In the genomic region with DNA sequence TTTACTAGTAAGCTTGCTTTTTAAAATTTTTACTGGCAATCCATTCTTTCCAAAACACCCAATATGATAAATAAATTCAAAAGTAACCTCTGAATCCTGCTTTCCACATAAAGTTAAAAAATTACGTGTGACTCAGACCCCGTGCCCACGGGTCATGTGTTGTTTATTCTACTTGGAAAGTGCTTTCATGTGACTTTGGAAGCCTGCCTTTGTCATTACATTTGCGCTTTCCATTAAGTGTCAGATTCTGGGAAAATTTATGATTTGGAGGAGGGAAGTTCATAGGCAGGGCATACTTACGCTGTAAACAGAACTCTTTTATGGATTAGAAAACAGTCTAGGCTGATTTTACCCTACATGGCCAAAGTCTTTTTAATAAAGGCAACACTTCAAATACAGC, we compare ENCODE assay signal across 26 mouse cellular contexts.
DNase-seq lines count a peak whose midpoint lies in the region; ATAC-seq and TF ChIP-seq lines count a peak whose summit lies in the region.
"Had no signal": no experiment of that assay in that cellular context is flagged by ENCODE, and none has a peak within 500 bp of the region (broad histone marks: within the 10 kb centered on the region; RNA-seq: fewer than 3 reads in every experiment).

No protein-coding gene starts in this region.

- no peak overlapping the region for H3ac ChIP-seq in myocyte (ENCODE audit: control insufficient read depth, insufficient read length)

- TF ChIP-seq POLR2A in kidney, adult 2 months (IDR thresholded peaks at IDR 0.05; ENCODE audit: low read depth, low read length), result no peak
- no peak for TF ChIP-seq POLR2A in myocyte (IDR thresholded peaks at IDR 0.05; ENCODE audit: insufficient read length, low read depth)

- H3K4me1 ChIP-seq in kidney, adult 2 months (ENCODE audit: control insufficient read depth, insufficient read depth, low read length), result no peaks in the 10 kb centered on the region
- H3K4me1 ChIP-seq in kidney, embryonic 14.5 days (ENCODE audit: control insufficient read depth, insufficient read depth, low read length), result no peaks in the 10 kb centered on the region
- no peaks in the 10 kb centered on the region for H3K4me1 ChIP-seq in lung, embryonic 15.5 days
- H3K4me1 ChIP-seq: forebrain, embryonic 15.5 days; heart, embryonic 10.5 days; limb, embryonic 15.5 days; midbrain, embryonic 12.5 days had no signal

- no peak overlapping the region for H3K4me3 ChIP-seq in kidney, adult 2 months (ENCODE audit: insufficient read depth, low read depth, low read length)
- no peak overlapping the region for H3K4me3 ChIP-seq in kidney, embryonic 14.5 days (ENCODE audit: low read length)
- no peak overlapping the region for H3K4me3 ChIP-seq in lung, embryonic 15.5 days
- no peak overlapping the region for H3K4me3 ChIP-seq in myocyte
- H3K4me3 ChIP-seq: forebrain, embryonic 15.5 days; heart, embryonic 10.5 days; left cerebral cortex, adult 2 months; limb, embryonic 15.5 days; midbrain, embryonic 12.5 days had no signal

- intact Hi-C loops in left cerebral cortex, postnatal 10 days (cut with DNase I), result no loop called here

- no peak overlapping the region for H3K4me2 ChIP-seq in kidney, embryonic 14.5 days (replicated peaks; ENCODE audit: low read depth, low read length)
- no peak overlapping the region for H3K4me2 ChIP-seq in lung, embryonic 15.5 days
- H3K4me2 ChIP-seq in myocyte (ENCODE audit: low read depth), result no peak overlapping the region
- H3K4me2 ChIP-seq: forebrain, embryonic 15.5 days; hindbrain, embryonic 14.5 days; limb, embryonic 15.5 days; midbrain, embryonic 12.5 days had no signal

- WGBS in kidney, adult 2 months, result 28% methylated on average over 5 of the region's 5 CpGs
- WGBS in kidney, embryonic 14.5 days, result 26% methylated on average over 5 of the region's 5 CpGs
- 22% methylated on average over 5 of the region's 5 CpGs for WGBS in lung, embryonic 15.5 days

- H3K9me3 ChIP-seq in kidney, embryonic 14.5 days (ENCODE audit: control insufficient read depth, low read length), result no peaks in the 10 kb centered on the region
- no peaks in the 10 kb centered on the region for H3K9me3 ChIP-seq in lung, embryonic 15.5 days
- H3K9me3 ChIP-seq: forebrain, embryonic 15.5 days; G1E; heart, embryonic 10.5 days; limb, embryonic 15.5 days; midbrain, embryonic 12.5 days had no signal

- H3K79me2 ChIP-seq in myocyte (ENCODE audit: control insufficient read depth, insufficient read depth), result no peaks in the 10 kb centered on the region

- no peak for ATAC-seq in kidney, embryonic 14.5 days (ENCODE audit: low FRiP score, low TSS enrichment)
- ATAC-seq in lung, embryonic 15.5 days (ENCODE audit: borderline replicate concordance, extremely low read depth, low FRiP score, low TSS enrichment), result peak; percentile 83; the same call in 1 of the 2 replicates
- ATAC-seq: activated CD4-positive, CD25-positive, alpha-beta regulatory T cell, adult 4 months; forebrain, embryonic 15.5 days; inflammation-experienced regulatory T-cells, adult 6 months had no signal

- H3K27ac ChIP-seq in kidney, adult 2 months (ENCODE audit: insufficient read depth, low read depth, low read length), result no peak overlapping the region
- no peak overlapping the region for H3K27ac ChIP-seq in kidney, embryonic 14.5 days (ENCODE audit: low read depth, low read length)
- H3K27ac ChIP-seq in lung, embryonic 15.5 days, result no peak overlapping the region
- H3K27ac ChIP-seq: forebrain, embryonic 15.5 days; heart, embryonic 10.5 days; hindbrain, embryonic 14.5 days; left cerebral cortex, adult 2 months; limb, embryonic 15.5 days; liver, embryonic 14.5 days; midbrain, embryonic 12.5 days; stomach, postnatal 0 days had no signal

- H3K9ac ChIP-seq in kidney, embryonic 14.5 days (ENCODE audit: low read depth, low read length), result no peak overlapping the region
- no peak overlapping the region for H3K9ac ChIP-seq in lung, embryonic 15.5 days
- H3K9ac ChIP-seq: forebrain, embryonic 15.5 days; hindbrain, embryonic 14.5 days; limb, embryonic 15.5 days; liver, embryonic 14.5 days; midbrain, embryonic 12.5 days had no signal

- H3K27me3 ChIP-seq in kidney, adult 2 months (replicated peaks; ENCODE audit: control insufficient read depth, insufficient read depth, low read length), result no peaks in the 10 kb centered on the region
- H3K27me3 ChIP-seq in kidney, embryonic 14.5 days (ENCODE audit: control insufficient read depth, insufficient read depth, low read length), result no peaks in the 10 kb centered on the region
- H3K27me3 ChIP-seq in lung, embryonic 15.5 days, result no peaks in the 10 kb centered on the region
- no peaks in the 10 kb centered on the region for H3K27me3 ChIP-seq in myocyte (ENCODE audit: control insufficient read depth, insufficient read depth, insufficient read length)
- H3K27me3 ChIP-seq: CH12.LX; forebrain, embryonic 15.5 days; limb, embryonic 15.5 days; midbrain, embryonic 12.5 days had no signal

- no peak for TF ChIP-seq CTCF in kidney, adult 2 months (conservative IDR thresholded peaks at IDR 0.05; ENCODE audit: insufficient read depth, insufficient read length, low read depth, low read length)

- no peaks in the 10 kb centered on the region for H3K36me3 ChIP-seq in kidney, adult 2 months (ENCODE audit: control insufficient read depth, insufficient read depth, low read length)
- no peaks in the 10 kb centered on the region for H3K36me3 ChIP-seq in kidney, embryonic 14.5 days (ENCODE audit: control insufficient read depth, insufficient read depth, low read length)
- H3K36me3 ChIP-seq in lung, embryonic 15.5 days, result no peaks in the 10 kb centered on the region
- no peaks in the 10 kb centered on the region for H3K36me3 ChIP-seq in myocyte (ENCODE audit: control insufficient read depth, insufficient read depth)
- H3K36me3 ChIP-seq: forebrain, embryonic 15.5 days; G1E; heart, embryonic 10.5 days; limb, embryonic 15.5 days; midbrain, embryonic 12.5 days had no signal

- DNase-seq in kidney, adult 2 months, result peak; percentile 50
- no peak for DNase-seq in lung, adult 18-20 months
- peak; percentile 85 for DNase-seq in NIH3T3 (ENCODE audit: low read depth)
- no peak for DNase-seq in left cerebral cortex, postnatal 10 days (ENCODE audit: extremely low spot score in 1 of 2, low spot score in 2 of 2)
- DNase-seq: adrenal gland, adult 8-10 months; cerebellum, adult 11-12 months; cerebellum, postnatal 10 days; heart, postnatal 4 days; left cerebral cortex, postnatal 4 days; right cerebral cortex, postnatal 14 days; thymus, adult 2 months had no signal

TF ChIP-seq in myocyte, 11 proteins besides CTCF, POLR2A, EP300 and RAD21:
- TF ChIP-seq USF1 (IDR thresholded peaks at IDR 0.05; ENCODE audit: low read depth) (peak; percentile 31), TCF12 (IDR thresholded peaks at IDR 0.05; ENCODE audit: insufficient read depth, poor library complexity, severe bottlenecking) (no peak), POLR2AphosphoS2 (IDR thresholded peaks at IDR 0.05; ENCODE audit: insufficient read length, low read depth) (no peak), MYOG (IDR thresholded peaks at IDR 0.05; ENCODE audit: control insufficient read depth in 1 of 3, insufficient read depth in 1 of 3, insufficient read length in 2 of 3, low read depth in 2 of 3) (no peak)

Comparison
In these comparisons a context has a peak if more than half of its experiments do, and no peak if none do; other contexts are left out.
1. DNase-seq: peak in kidney, adult 2 months (single experiment) and NIH3T3 (single experiment); none in lung, adult 18-20 months (0 of 2) and left cerebral cortex, postnatal 10 days (0 of 2).